Mouse (Mus musculus) liver, embryonic 12.5 days (tissue): ENCODE measurements around the gene Dmrt2. TPM values are rescaled to one million over a fixed set of nuclear protein-coding genes. Genes with fewer than 3 reads are reported as not detected.

Source experiments
- ATAC-seq: fragments of 200-750 bp; cut with Nextera tagmentation; 2 replicates; pipeline ENCODE4 v1.8.0; 2017; ENCODE audit warnings: moderate number of reproducible peaks, mild to moderate bottlenecking, moderate library complexity
- H3K27ac ChIP-seq: fragments of 300-500 bp; sonication (generic); 2 replicates; pipeline ENCODE4 v1.5.1; 2016; ENCODE audit warnings: mild to moderate bottlenecking
- H3K27me3 ChIP-seq: fragments of 300-500 bp; sonication (generic); replicated peaks from 2 replicates; pipeline ENCODE4 v1.6.1; 2016; ENCODE audit warnings: mild to moderate bottlenecking, moderate library complexity
- H3K36me3 ChIP-seq: fragments of 300-500 bp; sonication (generic); 2 replicates; pipeline ENCODE4 v1.6.1; 2016; ENCODE audit warnings: mild to moderate bottlenecking, moderate library complexity
- H3K4me1 ChIP-seq: fragments of 300-500 bp; sonication (generic); 2 replicates; pipeline ENCODE4 v1.6.1; 2016
- H3K4me2 ChIP-seq: fragments of 300-500 bp; sonication (generic); 2 replicates; pipeline ENCODE4 v1.6.1; 2016; ENCODE audit warnings: mild to moderate bottlenecking, moderate library complexity
- H3K4me3 ChIP-seq: fragments of 300-500 bp; sonication (generic); 2 replicates; pipeline ENCODE4 v1.5.1; 2016; ENCODE audit warnings: mild to moderate bottlenecking, moderate library complexity
- H3K9ac ChIP-seq: fragments of 300-500 bp; sonication (generic); 2 replicates; pipeline ENCODE4 v1.6.1; 2016; ENCODE audit warnings: mild to moderate bottlenecking, moderate library complexity
- H3K9me3 ChIP-seq: fragments of 300-500 bp; sonication (generic); replicated peaks from 2 replicates; pipeline ENCODE4 v1.6.1; 2016; ENCODE audit warnings: mild to moderate bottlenecking, moderate library complexity
- WGBS: fragments of 180-500 bp; shearing (Covaris S2); methylation state at CpG from one replicate; pipeline ENCODE4 v1.1.7; 2016; ENCODE audit not compliant: insufficient replicate concordance; 5-methylcytosine and 5-hydroxymethylcytosine counted together
- polyA plus RNA-seq: library from polyadenylated mRNA; unstranded; fragments of >200 nt; fragmentation: Nextera tagmentation; extraction: Ambion mirVana; gene quantifications from 2 replicates; pipeline ENCODE4 v1.2.1, GENCODE M21; 2016

Gene Dmrt2
- polyA plus RNA-seq, 1 experiment from 2014 or later, result 0.74 TPM

GRCm38 (mm10) chr19:25665486-25666339 is 6.5 kb upstream of the Dmrt2 start:
- Histone ChIP-seq H3K27me3 (peaks cover 73% of the 10 kb centered on the region), H3K27ac (no peak overlapping the region), H3K9ac (no peak overlapping the region), H3K9me3 (no peaks in the 10 kb centered on the region), H3K4me3 (no peak overlapping the region), H3K36me3 (no peaks in the 10 kb centered on the region), H3K4me1 (0 out of 2 replicates have a peak, but pooled peaks cover 5% of the 10 kb centered on the region), H3K4me2 (peak overlapping the region; percentile 10; the same call in 1 of the 2 replicates)
- 5% methylated on average over 31 of the region's 31 CpGs for WGBS
- ATAC-seq, result no peak

GRCm38 (mm10) chr19:25667836-25668235 is 4.4 kb upstream of the Dmrt2 start:
- WGBS, result 16% methylated on average over 4 of the region's 4 CpGs
- ATAC-seq, result no peak
- Histone ChIP-seq H3K4me1 (peaks cover 5% of the 10 kb centered on the region; the same call in 1 of the 2 replicates), H3K36me3 (no peaks in the 10 kb centered on the region), H3K9ac (no peak overlapping the region), H3K4me2 (no peak overlapping the region), H3K4me3 (no peak overlapping the region), H3K27me3 (peaks cover 94% of the 10 kb centered on the region), H3K27ac (no peak overlapping the region), H3K9me3 (no peaks in the 10 kb centered on the region)

- Histone ChIP-seq H3K4me2 (no peak overlapping the region), H3K27ac (no peak overlapping the region), H3K36me3 (no peaks in the 10 kb centered on the region), H3K4me3 (no peak overlapping the region), H3K9me3 (no peaks in the 10 kb centered on the region), H3K9ac (no peak overlapping the region), H3K27me3 (peaks cover 99% of the 10 kb centered on the region), H3K4me1 (peaks cover 8% of the 10 kb centered on the region; the same call in 1 of the 2 replicates)
- WGBS, result 6% methylated on average over 3 of the region's 3 CpGs
- no peak for ATAC-seq
Measured at GRCm38 (mm10) chr19:25669593-25670248, 2.5 kb upstream of the Dmrt2 start.

- Histone ChIP-seq H3K4me3 (no peak overlapping the region), H3K27ac (no peak overlapping the region), H3K4me2 (no peak overlapping the region), H3K9me3 (no peaks in the 10 kb centered on the region), H3K36me3 (no peaks in the 10 kb centered on the region), H3K4me1 (peaks cover 5% of the 10 kb centered on the region; the same call in 1 of the 2 replicates), H3K9ac (no peak overlapping the region), H3K27me3 (peaks cover 99% of the 10 kb centered on the region)
- 2% methylated on average over 17 of the region's 17 CpGs for WGBS
- ATAC-seq, result no peak
Measured at GRCm38 (mm10) chr19:25670571-25671285, 1.5 kb upstream of the Dmrt2 start.

GRCm38 (mm10) chr19:25671681-25672080 is 530 bp upstream of the Dmrt2 start:
- no peak overlapping the region for H3K9ac ChIP-seq
- no peaks in the 10 kb centered on the region for H3K9me3 ChIP-seq
- no peak for ATAC-seq
- peaks cover 3% of the 10 kb centered on the region; the same call in 1 of the 2 replicates for H3K4me1 ChIP-seq
- no peaks in the 10 kb centered on the region for H3K36me3 ChIP-seq
- H3K4me2 ChIP-seq, result peak overlapping the region; percentile 63
- peak overlapping the region; percentile 46 for H3K4me3 ChIP-seq
- H3K27me3 ChIP-seq, result peaks cover 99% of the 10 kb centered on the region
- no peak overlapping the region for H3K27ac ChIP-seq
- WGBS, result under 1% methylated on average over 14 of the region's 14 CpGs

GRCm38 (mm10) chr19:25673224-25674055 is 1.2 kb downstream of the Dmrt2 start:
- WGBS, result 1% methylated on average over 55 of the region's 66 CpGs

GRCm38 (mm10) chr19:25674056-25674420 is 1.8 kb downstream of the Dmrt2 start:
- Histone ChIP-seq H3K36me3 (no peaks in the 10 kb centered on the region), H3K4me1 (peaks cover 3% of the 10 kb centered on the region; the same call in 1 of the 2 replicates), H3K27me3 (peaks cover 93% of the 10 kb centered on the region), H3K9ac (no peak overlapping the region), H3K4me2 (peak overlapping the region; percentile 63), H3K4me3 (peak overlapping the region; percentile 46), H3K27ac (no peak overlapping the region), H3K9me3 (no peaks in the 10 kb centered on the region)
- ATAC-seq, result no peak
- 3% methylated on average over 15 of the region's 15 CpGs for WGBS

More at GRCm38 (mm10) chr19:25673224-25674055, 1.2 kb downstream of the Dmrt2 start:
- Histone ChIP-seq H3K27ac (no peak overlapping the region), H3K4me3 (peak overlapping the region; percentile 46), H3K4me2 (peak overlapping the region; percentile 63), H3K9me3 (no peaks in the 10 kb centered on the region), H3K27me3 (peaks cover 97% of the 10 kb centered on the region), H3K9ac (no peak overlapping the region), H3K36me3 (no peaks in the 10 kb centered on the region), H3K4me1 (peaks cover 3% of the 10 kb centered on the region; the same call in 1 of the 2 replicates)
- no peak for ATAC-seq

- peaks cover 86% of the 10 kb centered on the region for H3K27me3 ChIP-seq
- no peaks in the 10 kb centered on the region for H3K36me3 ChIP-seq
- H3K27ac ChIP-seq, result no peak overlapping the region
- 3% methylated on average over 8 of the region's 8 CpGs for WGBS
- H3K9me3 ChIP-seq, result no peaks in the 10 kb centered on the region
- H3K4me2 ChIP-seq, result no peak overlapping the region
- H3K4me3 ChIP-seq, result no peak overlapping the region
- no peak for ATAC-seq
- no peak overlapping the region for H3K9ac ChIP-seq
- peaks cover 3% of the 10 kb centered on the region; the same call in 1 of the 2 replicates for H3K4me1 ChIP-seq
Measured at GRCm38 (mm10) chr19:25674744-25675143, 2.5 kb downstream of the Dmrt2 start.

GRCm38 (mm10) chr19:25675866-25676440 is 3.7 kb downstream of the Dmrt2 start:
- Histone ChIP-seq H3K4me2 (no peak overlapping the region), H3K36me3 (no peaks in the 10 kb centered on the region), H3K27me3 (peaks cover 74% of the 10 kb centered on the region), H3K9ac (no peak overlapping the region), H3K9me3 (no peaks in the 10 kb centered on the region), H3K4me3 (no peak overlapping the region), H3K4me1 (peaks cover 3% of the 10 kb centered on the region; the same call in 1 of the 2 replicates), H3K27ac (no peak overlapping the region)
- 16% methylated on average over 9 of the region's 9 CpGs for WGBS
- no peak for ATAC-seq

- Histone ChIP-seq H3K4me2 (no peak overlapping the region), H3K27ac (no peak overlapping the region), H3K4me3 (no peak overlapping the region), H3K9me3 (no peaks in the 10 kb centered on the region), H3K36me3 (no peaks in the 10 kb centered on the region), H3K27me3 (no peaks in the 10 kb centered on the region), H3K9ac (no peak overlapping the region), H3K4me1 (no peaks in the 10 kb centered on the region)
- 63% methylated on average over 14 of the region's 14 CpGs for WGBS
- ATAC-seq, result no peak
Measured at GRCm38 (mm10) chr19:25698850-25699249, 26.6 kb downstream of the Dmrt2 start.

GRCm38 (mm10) chr19:25713382-25713781 is 41.2 kb downstream of the Dmrt2 start:
- H3K9ac ChIP-seq, result no peak overlapping the region
- no peak overlapping the region for H3K4me2 ChIP-seq
- no peak for ATAC-seq
- WGBS, result 9% methylated on average over 8 of the region's 8 CpGs
- H3K36me3 ChIP-seq, result no peaks in the 10 kb centered on the region
- H3K4me3 ChIP-seq, result no peak overlapping the region
- H3K27ac ChIP-seq, result no peak overlapping the region
- H3K9me3 ChIP-seq, result no peaks in the 10 kb centered on the region
- H3K4me1 ChIP-seq, result no peaks in the 10 kb centered on the region
- no peaks in the 10 kb centered on the region for H3K27me3 ChIP-seq
